In the genomic region with DNA sequence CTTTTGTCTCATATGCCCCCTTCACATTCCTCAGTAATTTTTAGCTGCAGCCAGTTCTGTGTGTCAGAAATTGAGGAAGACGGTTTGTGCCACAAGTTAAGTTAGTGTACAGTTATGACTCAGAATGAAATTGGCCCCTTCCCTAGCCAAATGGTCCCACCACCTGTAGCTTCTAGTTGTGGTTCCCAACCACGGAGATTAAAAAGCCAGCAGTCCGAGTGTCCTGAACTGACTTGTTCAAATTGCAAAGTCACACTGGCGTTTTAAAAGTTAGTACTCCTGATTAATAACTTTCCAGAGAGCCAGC, we compare ENCODE assay signal across 8 mouse cellular contexts. TPM values are rescaled to one million over a fixed set of nuclear protein-coding genes. Genes with fewer than 3 reads are reported as not detected.
DNase-seq lines count a peak whose midpoint lies in the region; ATAC-seq and TF ChIP-seq lines count a peak whose summit lies in the region.

No protein-coding gene starts in this region.

- H3K27ac ChIP-seq in forebrain, embryonic 13.5 days = no peak overlapping the region
- H3K27ac ChIP-seq in limb, embryonic 13.5 days = peak overlapping the region; percentile 95; the same call in 1 of the 2 replicates

- 0 out of 2 replicates have a peak, but pooled peaks cover 7% of the 10 kb centered on the region for H3K36me3 ChIP-seq in forebrain, embryonic 13.5 days (ENCODE audit: poor library complexity, severe bottlenecking)
- H3K36me3 ChIP-seq in limb, embryonic 13.5 days = peaks cover 12% of the 10 kb centered on the region
- peaks cover 10% of the 10 kb centered on the region for H3K36me3 ChIP-seq in myocyte (ENCODE audit: control insufficient read depth, insufficient read depth)

- peak; percentile 21 for DNase-seq in cerebellum, adult 9-10 months
- no peak for DNase-seq in cerebellum, postnatal 36 days
- no peak for DNase-seq in embryo, embryonic 10.5 days (ENCODE audit: low spot score)
- DNase-seq in embryo, embryonic 11 days = no peak

- 19% methylated on average over 4 of the region's 4 CpGs for WGBS in forebrain, embryonic 13.5 days
- 7% methylated on average over 4 of the region's 4 CpGs for WGBS in limb, embryonic 13.5 days

- peak overlapping the region; percentile 84 for H3K4me3 ChIP-seq in forebrain, embryonic 13.5 days
- H3K4me3 ChIP-seq in limb, embryonic 13.5 days = peak overlapping the region; percentile 86
- H3K4me3 ChIP-seq in myocyte = peak overlapping the region; percentile 94

- TF ChIP-seq POLR2A in myocyte (IDR thresholded peaks at IDR 0.05; ENCODE audit: insufficient read length, low read depth) = no peak

- no peaks in the 10 kb centered on the region for H3K9me3 ChIP-seq in forebrain, embryonic 13.5 days (replicated peaks)
- no peaks in the 10 kb centered on the region for H3K9me3 ChIP-seq in limb, embryonic 13.5 days

- H3ac ChIP-seq in myocyte (ENCODE audit: control insufficient read depth, insufficient read length) = peak overlapping the region; percentile 79

- no peaks in the 10 kb centered on the region for H3K27me3 ChIP-seq in forebrain, embryonic 13.5 days
- H3K27me3 ChIP-seq in limb, embryonic 13.5 days = no peaks in the 10 kb centered on the region
- no peaks in the 10 kb centered on the region for H3K27me3 ChIP-seq in myocyte (ENCODE audit: control insufficient read depth, insufficient read depth, insufficient read length)

- peak overlapping the region; percentile 83 for H3K4me2 ChIP-seq in forebrain, embryonic 13.5 days
- H3K4me2 ChIP-seq in limb, embryonic 13.5 days (replicated peaks) = peak overlapping the region; percentile 84
- peak overlapping the region; percentile 74 for H3K4me2 ChIP-seq in myocyte (ENCODE audit: low read depth)

- H3K4me1 ChIP-seq in forebrain, embryonic 13.5 days = peaks cover 18% of the 10 kb centered on the region
- H3K4me1 ChIP-seq in limb, embryonic 13.5 days = peaks cover 14% of the 10 kb centered on the region

- ATAC-seq in CD4-positive, CD25-positive, alpha-beta regulatory T cell, adult 4 months = peak; percentile 5
- no peak for ATAC-seq in forebrain, embryonic 13.5 days
- no peak for ATAC-seq in limb, embryonic 13.5 days (ENCODE audit: low FRiP score, low read depth)

- peak overlapping the region; percentile 94 for H3K9ac ChIP-seq in forebrain, embryonic 13.5 days
- H3K9ac ChIP-seq in limb, embryonic 13.5 days = peak overlapping the region; percentile 90

- H3K79me2 ChIP-seq in myocyte (ENCODE audit: control insufficient read depth, insufficient read depth) = peaks cover 13% of the 10 kb centered on the region

TF ChIP-seq in myocyte, 11 proteins besides CTCF, POLR2A, EP300 and RAD21:
- no peak for TF ChIP-seq MYOD1 (IDR thresholded peaks at IDR 0.05; ENCODE audit: control insufficient read depth in 1 of 3, insufficient read length in 2 of 3, low read depth in 2 of 3)
- TF ChIP-seq POLR2AphosphoS2 (IDR thresholded peaks at IDR 0.05; ENCODE audit: insufficient read length, low read depth) = no peak
- no peak for TF ChIP-seq USF1 (IDR thresholded peaks at IDR 0.05; ENCODE audit: low read depth)

RNA-seq across cellular contexts. Expression of a gene that starts 0.7 kb away (rescaled TPM):
- polyA plus RNA-seq in CD4-positive, CD25-positive, alpha-beta regulatory T cell, adult 4 months (2017; shearing (Covaris generic)) = 10 to 100 TPM; 21.3 to 28.4 TPM
- 31.9 and 38.8 TPM in 2 replicates for polyA plus RNA-seq in forebrain, embryonic 13.5 days (2015; fragmentation: Nextera tagmentation; extraction: Ambion mirVana)
- polyA plus RNA-seq in limb, embryonic 13.5 days (2015; fragmentation: Nextera tagmentation; extraction: Ambion mirVana) = 58.9 and 60.0 TPM in 2 replicates
- 22.0 TPM for polyA plus RNA-seq in myocyte (2012; fragmentation: generic; extraction: Trizol)

RNA-seq across cellular contexts. Expression of a gene that starts 0.7 kb away (rescaled TPM):
- polyA plus RNA-seq in CD4-positive, CD25-positive, alpha-beta regulatory T cell, adult 4 months (2017; shearing (Covaris generic)) = 10 to 100 TPM; 19.9 to 20.8 TPM
- 105 and 118 TPM in 2 replicates for polyA plus RNA-seq in forebrain, embryonic 13.5 days (2015; fragmentation: Nextera tagmentation; extraction: Ambion mirVana)
- polyA plus RNA-seq in limb, embryonic 13.5 days (2015; fragmentation: Nextera tagmentation; extraction: Ambion mirVana) = 73.8 TPM in 2 replicates
- polyA plus RNA-seq in myocyte (2012; fragmentation: generic; extraction: Trizol) = 28.1 TPM
